Mouse (Mus musculus) embryonic stem cell, embryonic (primary cell): ENCODE data around the gene Wnt3.

Experiments used
- CTCF ChIA-PET, 4 experiments: fragments of 300-600 bp in 2 of 4; fragments of 350-600 bp in 2 of 4; sonication (Branson Sonifier 250); formaldehyde crosslinking; loops; one replicate each; lab custom pipeline; 2022; ENCODE audit warnings: inconsistent platforms in 2 of 4; lab: Charles Lee
- POLR2A ChIA-PET, 4 experiments: fragments of 300-600 bp in 2 of 4; fragments of 350-600 bp in 2 of 4; sonication (Branson Sonifier 250); formaldehyde crosslinking; loops; one replicate each; lab custom pipeline; 2022; ENCODE audit warnings: antibody characterized with exemption in 4 of 4, inconsistent platforms in 1 of 4; lab: Charles Lee

Wnt3 gene

GRCm38 (mm10) chr11:103811246-103811645 lies 37.3 kb downstream of the Wnt3 start:
- CTCF ChIA-PET = no interaction called here
- POLR2A ChIA-PET = interaction anchor here in 1 of 4 experiments (1.3 to 1.5 kb wide), 3 partner anchors 38 to 43 kb away, joined by 3 to 4 read pairs (median 3); no protein-coding TSS in a partner anchor

- CTCF ChIA-PET = interaction anchor here in 1 of 4 experiments (1.0 kb wide), 1 partner anchor 176 kb away, joined by 3 read pairs; the partner anchor contains the start of gene Lyzl6
- POLR2A ChIA-PET = interaction anchor here in 2 of 4 experiments (0.8 to 2.9 kb wide), 5 partner anchors 11 to 102 kb away, joined by 3 to 9 read pairs (median 3); no protein-coding TSS in a partner anchor
These were observed 40.9 kb downstream of the Wnt3 start for GRCm38 (mm10) chr11:103814808-103815207.

GRCm38 (mm10) chr11:103815986-103816385 lies 42.0 kb downstream of the Wnt3 start:
- POLR2A ChIA-PET = interaction anchor here in 1 of 4 experiments (1.0 to 2.9 kb wide), 3 partner anchors 9 to 118 kb away, joined by 3 to 9 read pairs (median 3); partner anchors contain the start of gene Gosr2
- CTCF ChIA-PET = no interaction called here

GRCm38 (mm10) chr11:103816719-103817118 lies 42.8 kb downstream of the Wnt3 start:
- ChIA-PET POLR2A (no interaction called here), CTCF (interaction anchor here in 1 of 4 experiments (0.5 kb wide), 1 partner anchor 642 kb away, joined by 3 read pairs; no protein-coding TSS in a partner anchor)

GRCm38 (mm10) chr11:103827201-103827600 lies 53.3 kb downstream of the Wnt3 start:
- CTCF ChIA-PET = no interaction called here

GRCm38 (mm10) chr11:103828866-103829265 lies 54.9 kb downstream of the Wnt3 start:
- CTCF ChIA-PET = interaction anchor here in 2 of 4 experiments (0.6 to 1.3 kb wide), 2 partner anchors 16 to 82 kb away, joined by 3 to 4 read pairs; no protein-coding TSS in a partner anchor
- POLR2A ChIA-PET = interaction anchor here in 3 of 4 experiments (0.7 to 1.1 kb wide), 6 partner anchors 9 to 623 kb away, joined by 3 to 4 read pairs (median 3); no protein-coding TSS in a partner anchor

More at GRCm38 (mm10) chr11:103827201-103827600, 53.3 kb downstream of the Wnt3 start:
- POLR2A ChIA-PET = no interaction called here

- CTCF ChIA-PET = interaction anchor here in 1 of 4 experiments (0.6 kb wide), 1 partner anchor 367 kb away, joined by 3 read pairs; no protein-coding TSS in a partner anchor
- POLR2A ChIA-PET = interaction anchor here in 1 of 4 experiments (0.7 kb wide), 1 partner anchor 132 kb away, joined by 3 read pairs; the partner anchor contains the start of gene Gosr2
These were observed 56.0 kb downstream of the Wnt3 start for GRCm38 (mm10) chr11:103829956-103830355.

GRCm38 (mm10) chr11:103830476-103830875 lies 56.5 kb downstream of the Wnt3 start:
- ChIA-PET CTCF (interaction anchor here in 1 of 4 experiments (0.6 kb wide), 1 partner anchor 367 kb away, joined by 3 read pairs; no protein-coding TSS in a partner anchor), POLR2A (interaction anchor here in 1 of 4 experiments (0.7 kb wide), 1 partner anchor 133 kb away, joined by 3 read pairs; the partner anchor contains the start of gene Gosr2)

GRCm38 (mm10) chr11:103831766-103832165 lies 57.8 kb downstream of the Wnt3 start:
- ChIA-PET POLR2A (interaction anchor here in 2 of 4 experiments (0.6 to 1.6 kb wide), 3 partner anchors 10 to 464 kb away, joined by 3 to 7 read pairs (median 5); no protein-coding TSS in a partner anchor), CTCF (no interaction called here)

GRCm38 (mm10) chr11:103832331-103832730 lies 58.4 kb downstream of the Wnt3 start:
- ChIA-PET CTCF (no interaction called here), POLR2A (interaction anchor here in 1 of 4 experiments (0.5 to 1.6 kb wide), 2 partner anchors 9 to 535 kb away, joined by 4 to 5 read pairs; no protein-coding TSS in a partner anchor)

- ChIA-PET CTCF (no interaction called here), POLR2A (interaction anchor here in 2 of 4 experiments (0.7 kb wide), 2 partner anchors 11 to 53 kb away, joined by 3 to 5 read pairs; no protein-coding TSS in a partner anchor)
These were observed 65.0 kb downstream of the Wnt3 start for GRCm38 (mm10) chr11:103838955-103839354.

- ChIA-PET POLR2A (interaction anchor here in 3 of 4 experiments (0.6 to 1.9 kb wide), 8 partner anchors 8 to 1025 kb away, joined by 3 to 6 read pairs (median 4); no protein-coding TSS in a partner anchor), CTCF (interaction anchor here in 1 of 4 experiments (0.8 to 1.1 kb wide), 2 partner anchors 77 to 82 kb away, joined by 3 to 4 read pairs; no protein-coding TSS in a partner anchor)
These were observed 66.9 kb downstream of the Wnt3 start for GRCm38 (mm10) chr11:103840834-103841233.

GRCm38 (mm10) chr11:103848287-103848686 lies 74.3 kb downstream of the Wnt3 start:
- ChIA-PET CTCF (no interaction called here), POLR2A (no interaction called here)

- POLR2A ChIA-PET = interaction anchor here in 2 of 4 experiments (0.7 to 1.6 kb wide), 6 partner anchors 11 to 230 kb away, joined by 3 to 4 read pairs (median 3); partner anchors contain the start of gene Arf2 (in 1 of the 2)
These were observed 78.8 kb downstream of the Wnt3 start for GRCm38 (mm10) chr11:103852590-103853283.

GRCm38 (mm10) chr11:103853284-103853920 lies 79.5 kb downstream of the Wnt3 start:
- ChIA-PET CTCF (interaction anchor here (0.5 to 1.2 kb wide), 7 partner anchors 64 to 317 kb away, joined by 3 to 11 read pairs (median 4); no protein-coding TSS in a partner anchor), POLR2A (interaction anchor here in 2 of 4 experiments (0.7 to 1.6 kb wide), 6 partner anchors 9 to 113 kb away, joined by 3 to 4 read pairs (median 3); partner anchors contain the start of gene Arf2 (in 1 of the 2))

More at GRCm38 (mm10) chr11:103852590-103853283, 78.8 kb downstream of the Wnt3 start:
- CTCF ChIA-PET = interaction anchor here in 2 of 4 experiments (1.2 kb wide), 3 partner anchors 65 to 213 kb away, joined by 3 to 6 read pairs (median 4); no protein-coding TSS in a partner anchor

GRCm38 (mm10) chr11:103854294-103854693 lies 80.3 kb downstream of the Wnt3 start:
- POLR2A ChIA-PET = interaction anchor here in 2 of 4 experiments (0.7 to 1.6 kb wide), 5 partner anchors 10 to 112 kb away, joined by 3 to 4 read pairs (median 3); no protein-coding TSS in a partner anchor
- CTCF ChIA-PET = interaction anchor here (0.5 to 1.2 kb wide), 6 partner anchors 90 to 316 kb away, joined by 3 to 11 read pairs (median 4); no protein-coding TSS in a partner anchor

- POLR2A ChIA-PET = no interaction called here
- CTCF ChIA-PET = no interaction called here
These were observed 82.7 kb downstream of the Wnt3 start for GRCm38 (mm10) chr11:103856641-103857040.

- ChIA-PET CTCF (no interaction called here), POLR2A (no interaction called here)
These were observed 84.8 kb downstream of the Wnt3 start for GRCm38 (mm10) chr11:103858760-103859159.
